Mouse (Mus musculus): Measurements from ENCODE around the gene Alg14.

Gene Alg14

DNA sequence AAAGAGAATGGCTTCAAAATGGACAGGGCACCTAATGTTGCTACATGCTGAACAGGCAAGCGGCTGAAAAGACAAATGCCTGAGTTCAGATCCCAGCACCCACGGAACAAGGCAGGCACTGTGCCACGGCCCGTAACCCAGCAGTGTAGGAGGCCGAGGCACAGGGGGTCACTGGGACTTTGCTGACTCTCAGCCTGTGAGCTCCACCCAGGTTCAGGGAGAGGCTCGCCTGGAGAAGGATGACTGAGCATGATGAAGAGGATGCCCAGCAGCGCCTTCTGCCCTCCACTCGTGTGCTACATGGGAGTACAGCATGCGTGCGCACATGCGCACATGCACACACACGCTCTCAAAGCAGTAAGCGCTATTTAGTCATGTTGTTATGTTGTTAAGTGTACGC, 11.9 kb upstream of the Alg14 start:
- DNase-seq: no peak

DNA sequence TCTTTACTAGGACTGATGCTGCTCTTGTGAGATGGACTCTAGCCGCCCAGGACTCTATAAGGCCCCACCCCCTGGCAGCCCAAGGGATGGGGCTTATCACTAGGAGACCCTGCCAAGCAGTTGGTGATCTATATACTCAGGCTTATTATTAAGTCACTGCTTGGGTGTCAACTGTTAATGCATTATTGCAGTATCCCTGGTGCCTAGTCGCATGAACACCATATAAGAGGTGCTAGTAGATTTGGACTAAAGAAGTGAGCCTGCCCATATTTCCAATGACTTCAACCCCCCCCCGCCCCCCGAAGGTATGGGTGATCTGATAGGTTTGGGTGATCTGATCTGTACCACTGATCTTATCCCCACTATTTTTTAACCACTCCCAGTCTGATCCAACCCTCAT, 8.6 kb upstream of the Alg14 start, which contains the start of gene Tmem56:
Tmem56 (minus strand) TSS at position 101 of the 400 bp plus-strand sequence.
- DNase-seq: no peak

DNA sequence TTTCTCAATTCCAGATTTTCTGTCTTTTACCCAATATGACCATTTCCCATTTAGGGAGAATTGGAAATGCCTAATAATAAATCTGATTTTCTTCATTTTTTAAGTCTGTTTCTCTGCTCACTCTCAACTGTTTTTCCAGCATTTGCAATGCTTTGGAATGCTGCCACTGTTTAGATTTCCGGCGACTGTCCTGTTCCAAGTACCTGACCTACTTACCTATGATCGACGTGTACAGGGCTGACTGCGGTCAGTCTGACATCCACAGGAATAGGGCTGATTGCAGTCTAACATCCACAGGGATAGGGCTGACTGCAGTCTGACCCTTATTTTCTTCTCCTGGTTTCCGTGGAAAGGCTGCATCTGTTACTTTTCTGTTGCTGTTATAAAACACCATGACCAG, 6.4 kb upstream of the Alg14 start:
- no peak for DNase-seq

DNA sequence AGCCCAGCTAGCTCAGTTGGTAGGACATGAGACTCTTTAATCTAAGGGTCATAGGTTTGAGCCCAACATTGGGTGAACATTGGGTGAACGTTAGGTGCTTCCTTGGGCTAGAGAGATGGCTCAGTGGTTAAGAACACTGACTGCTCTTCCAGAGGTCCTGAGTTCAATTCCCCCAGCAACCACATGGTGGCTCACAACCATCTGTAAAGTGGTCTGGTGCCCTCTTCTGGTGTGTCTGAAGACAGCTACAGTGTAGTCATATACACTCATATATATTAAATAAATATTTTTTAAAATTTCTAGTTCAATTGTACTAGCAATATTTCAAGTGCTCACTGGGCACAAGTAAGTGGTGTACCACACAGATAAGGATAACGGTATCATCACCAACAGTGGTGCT, 4.4 kb upstream of the Alg14 start:
- no peak for DNase-seq

DNA sequence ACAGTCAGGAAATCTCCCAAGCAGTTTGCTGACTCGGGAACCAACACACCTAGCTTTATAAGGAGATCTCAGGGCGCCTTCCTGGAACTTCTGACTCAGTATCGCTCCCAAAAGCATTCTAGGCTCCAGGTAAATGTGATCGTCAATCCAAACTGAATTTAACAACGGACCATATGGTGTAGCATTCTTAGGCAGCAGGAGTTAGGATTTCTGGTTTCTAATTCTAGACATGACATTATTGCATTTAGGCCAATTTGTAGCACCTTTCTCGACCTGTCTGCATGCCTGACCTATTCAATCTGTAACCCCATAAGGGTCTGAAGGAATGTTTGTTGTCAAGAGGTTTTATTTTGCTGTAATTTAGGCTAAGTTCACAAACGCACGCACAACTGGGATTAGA, 892 bp upstream of the Alg14 start:
- no peak for DNase-seq

DNA sequence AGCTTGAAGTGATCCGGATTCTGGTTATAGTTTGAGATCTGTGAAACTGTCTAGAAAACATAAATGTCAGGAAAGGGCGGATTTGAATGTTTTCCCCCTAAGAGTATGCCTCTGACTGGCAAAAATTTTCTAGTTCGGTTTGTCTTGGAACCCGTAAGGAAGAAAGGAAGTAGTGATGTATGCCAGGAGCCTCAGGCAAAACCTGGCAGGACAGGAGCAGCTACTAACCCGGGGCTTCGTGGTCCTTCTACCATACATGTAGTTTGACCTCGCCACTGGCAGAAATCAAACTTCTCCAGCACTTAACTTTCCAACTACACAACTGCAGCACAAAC, 381 bp upstream of the Alg14 start:
- DNase-seq: no peak

DNA sequence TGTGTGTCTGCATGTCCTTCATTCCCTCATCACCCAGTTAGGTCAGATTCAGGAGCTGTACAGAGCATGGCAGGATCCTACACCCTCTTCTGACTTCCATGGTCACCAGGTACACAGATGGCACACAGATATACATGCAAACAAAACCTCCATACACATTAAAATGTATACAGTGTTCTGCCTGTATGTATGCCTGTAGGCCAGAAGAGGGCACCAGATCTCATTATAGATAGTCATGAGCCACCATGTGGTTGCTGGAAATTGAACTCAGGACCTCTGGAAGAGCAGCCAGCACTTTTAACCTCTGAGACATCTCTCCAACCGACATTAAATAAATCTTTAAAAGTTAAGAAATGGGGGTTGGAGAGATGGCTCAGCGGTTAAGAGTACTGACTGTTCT, 2.6 kb downstream of the Alg14 start:
- no peak for DNase-seq

DNA sequence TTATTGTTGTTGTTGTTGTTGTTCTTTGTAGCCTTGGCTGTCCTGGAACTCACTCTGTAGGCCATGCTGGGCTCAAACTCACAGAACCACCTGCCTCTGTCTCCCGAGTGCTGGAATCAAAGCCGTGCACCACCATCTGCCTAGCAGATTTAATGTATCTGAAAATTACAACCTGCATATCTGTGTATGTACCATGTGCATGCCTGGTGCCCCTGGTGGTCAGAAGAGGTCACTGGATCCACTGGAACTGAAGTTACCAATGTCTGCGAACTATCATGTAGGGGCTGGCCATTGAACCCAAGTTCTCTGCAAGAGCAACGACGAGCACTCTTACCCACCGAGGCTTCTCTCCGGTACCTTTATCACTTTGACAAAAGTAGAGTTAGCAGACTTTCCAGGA, 15.1 kb downstream of the Alg14 start:
- peak in 1 of 2 experiments; percentile 30 for DNase-seq

DNA sequence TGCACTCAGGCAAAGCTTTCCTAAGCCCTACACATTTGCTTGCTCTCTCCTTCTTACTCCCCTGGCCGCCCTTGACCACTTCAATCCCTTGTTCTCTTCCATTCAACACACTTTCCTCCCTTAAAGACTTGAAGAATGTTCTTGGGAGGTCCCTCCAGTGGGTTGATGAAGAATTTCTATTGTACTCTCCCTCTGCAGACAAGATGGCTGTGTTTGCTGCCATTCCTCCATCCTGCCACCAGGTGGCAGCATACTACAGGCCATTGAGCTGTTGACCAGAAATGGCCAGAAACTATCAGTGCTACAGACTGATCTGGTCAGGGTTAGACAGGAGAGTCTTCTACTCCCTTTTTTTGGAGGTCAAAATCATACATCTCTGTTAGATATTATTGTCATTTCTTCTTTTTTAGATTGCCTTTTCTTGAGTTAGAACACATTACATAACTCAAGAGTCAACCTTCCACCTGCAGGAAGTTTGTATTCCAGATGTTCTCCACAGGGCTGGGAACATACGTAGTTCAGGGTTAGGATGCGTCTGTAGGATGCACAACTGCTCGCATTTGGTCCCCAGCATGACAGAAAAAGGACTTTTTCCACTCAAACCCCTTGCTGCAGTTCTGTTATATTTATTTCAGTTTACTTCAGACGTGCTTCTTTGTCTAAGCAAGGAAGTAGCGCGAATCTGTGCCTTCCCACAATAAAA, 16.1 kb downstream of the Alg14 start:
- DNase-seq: peak; percentile 76 to 83

DNA sequence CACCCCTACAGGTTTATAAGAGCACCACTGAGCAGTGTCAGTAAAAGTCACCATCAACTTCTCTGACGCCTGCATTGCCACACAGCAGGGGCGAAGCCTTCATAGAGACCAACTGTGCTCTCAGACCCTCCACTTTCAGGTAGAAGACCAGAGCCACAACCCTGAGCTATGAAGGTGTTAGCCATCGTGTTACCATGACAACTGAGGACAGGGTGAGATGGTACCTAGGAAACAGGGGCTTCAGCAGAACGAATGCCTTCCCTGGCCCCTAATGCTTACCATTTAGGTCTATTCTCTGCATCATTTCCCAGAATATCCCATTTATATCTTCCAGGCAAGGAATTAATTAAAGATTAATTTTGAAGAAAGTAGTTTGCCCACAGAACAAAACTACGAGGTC, 17.4 kb downstream of the Alg14 start:
- DNase-seq: no peak

DNA sequence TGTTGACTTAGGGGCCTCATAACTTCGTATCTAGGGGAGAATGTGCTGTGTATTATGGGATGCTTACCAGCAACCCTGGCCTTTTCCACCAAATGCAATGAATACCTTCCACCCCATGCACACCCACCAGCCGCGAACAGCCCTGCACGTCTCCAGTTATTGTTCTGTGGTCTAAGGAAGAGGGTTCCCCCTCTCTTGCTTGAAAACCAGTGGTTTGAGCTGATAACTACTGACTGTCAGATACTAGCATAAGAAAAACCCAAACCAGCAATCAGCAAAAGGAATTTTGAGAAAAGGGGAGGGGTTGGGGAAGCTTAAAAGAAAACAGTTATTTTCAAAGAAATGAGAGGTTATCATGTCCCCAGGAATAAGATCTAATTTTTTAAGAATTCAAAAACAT, 17.9 kb downstream of the Alg14 start:
- no peak for DNase-seq

DNA sequence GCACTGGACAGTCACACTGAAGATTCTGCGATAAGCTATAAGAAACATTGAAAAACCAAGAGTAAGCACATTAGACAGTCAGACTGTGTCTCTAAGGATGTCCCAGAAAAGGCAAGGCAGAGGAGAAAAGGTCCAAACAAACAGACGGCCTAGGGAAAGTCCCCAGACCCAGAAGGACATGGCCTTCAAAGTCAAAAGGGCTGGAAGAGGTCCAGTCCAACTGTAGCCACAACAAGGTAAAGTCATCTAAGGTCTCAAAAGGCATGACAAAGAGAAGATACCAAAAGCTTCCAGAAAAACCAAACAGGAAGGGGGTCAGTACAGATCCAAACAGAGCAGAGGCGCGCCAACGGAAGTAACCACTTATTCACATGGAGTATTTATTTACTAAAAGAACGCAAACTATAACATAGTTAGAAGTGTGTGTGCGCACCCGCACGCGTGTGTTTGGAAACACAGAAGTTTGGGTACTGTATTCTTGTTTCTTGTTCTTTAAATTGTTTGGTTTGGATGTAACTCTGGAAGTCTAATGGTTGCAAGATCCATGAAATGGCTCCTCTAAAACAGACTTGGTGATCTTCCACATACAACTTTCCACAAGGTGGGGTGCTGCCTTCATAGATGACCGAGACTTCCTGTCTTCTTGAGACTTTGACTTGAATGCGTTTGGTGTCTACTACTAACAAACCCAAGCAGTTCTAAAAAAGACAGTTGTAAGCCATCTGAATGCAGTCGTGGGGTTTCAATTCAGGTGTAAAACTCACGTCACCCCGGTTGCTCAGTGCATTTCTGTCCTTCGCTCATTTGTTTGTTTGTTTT, 18.5 kb downstream of the Alg14 start:
- DNase-seq: peak; percentile 30 to 50

DNA sequence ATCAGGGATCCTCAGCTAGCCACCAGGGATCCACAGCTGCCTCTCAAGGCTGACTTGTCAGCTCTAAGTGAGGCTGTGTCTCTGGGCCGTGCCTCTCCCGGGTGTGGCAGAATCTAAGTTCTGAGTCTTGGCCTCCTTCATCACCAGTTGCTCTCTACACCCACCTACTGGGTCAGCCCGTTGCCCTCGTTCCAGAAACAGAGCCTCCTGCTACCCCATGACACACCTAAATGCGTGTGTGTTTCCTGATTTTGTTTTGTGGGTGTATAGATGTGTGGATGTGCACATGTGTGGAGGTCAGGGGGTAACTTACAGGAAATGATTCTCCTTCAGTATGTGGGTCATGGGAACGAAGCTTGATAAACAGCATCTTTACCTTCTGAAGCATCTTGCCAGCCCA, 20.9 kb downstream of the Alg14 start:
- no peak for DNase-seq

DNA sequence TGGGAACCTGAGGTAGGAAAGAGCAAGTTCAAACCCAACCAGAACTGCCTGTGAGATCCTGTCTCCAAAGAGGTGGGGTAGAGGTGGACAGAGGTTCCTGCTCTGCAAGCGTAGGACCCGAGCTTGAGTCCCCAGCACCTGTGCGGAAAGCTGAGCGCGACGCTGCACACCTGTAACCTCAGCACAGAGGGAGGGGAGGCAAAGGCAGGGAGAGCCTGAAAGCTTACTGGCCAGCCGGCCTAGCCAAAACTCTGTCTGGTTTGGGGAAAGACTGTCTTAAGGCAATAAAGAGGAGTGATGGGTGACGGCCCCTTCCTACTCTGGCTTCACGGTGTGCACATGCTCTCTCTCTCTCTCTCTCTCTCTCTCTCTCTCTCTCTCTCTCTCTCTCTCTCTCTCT, 21.4 kb downstream of the Alg14 start:
- no peak for DNase-seq

DNA sequence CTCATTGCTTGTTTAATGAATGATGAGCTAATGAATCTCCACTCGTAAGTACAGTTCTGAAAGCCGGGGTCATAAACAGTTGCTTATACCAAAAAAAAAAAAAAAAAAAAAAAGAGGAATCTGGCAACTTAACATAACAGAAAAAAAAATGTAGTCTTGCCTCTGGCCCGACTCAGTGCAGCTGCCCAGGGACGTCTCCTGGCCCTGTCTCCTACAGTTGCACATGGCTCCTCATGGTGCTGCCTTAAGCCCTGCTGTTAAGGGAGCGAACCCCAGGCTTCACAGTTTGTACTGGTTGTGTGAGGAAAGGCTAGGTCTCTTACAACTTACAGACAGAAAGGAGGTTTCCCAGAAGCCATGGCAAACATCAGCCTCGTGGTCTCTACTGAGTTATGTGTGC, 22.6 kb downstream of the Alg14 start:
- DNase-seq: no peak

DNA sequence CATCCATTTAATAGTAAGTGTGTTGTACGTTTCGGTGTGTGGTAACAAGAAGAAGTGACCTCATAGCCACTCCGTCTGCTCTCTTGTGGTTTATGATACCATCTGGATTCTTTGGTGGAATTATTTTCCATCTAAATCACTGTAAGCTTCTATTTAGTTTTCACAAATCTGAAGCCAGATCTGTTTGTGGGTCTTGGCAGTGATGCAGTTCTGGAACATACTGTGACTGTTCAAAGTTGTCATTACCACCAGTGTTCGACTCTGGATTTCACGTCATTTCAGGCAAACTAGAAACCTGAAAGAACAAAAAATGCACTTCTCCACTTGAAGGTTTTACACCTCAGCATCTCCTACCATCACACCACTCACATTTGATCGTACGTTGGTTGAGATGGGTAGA, 23.9 kb downstream of the Alg14 start:
- DNase-seq: no peak

DNA sequence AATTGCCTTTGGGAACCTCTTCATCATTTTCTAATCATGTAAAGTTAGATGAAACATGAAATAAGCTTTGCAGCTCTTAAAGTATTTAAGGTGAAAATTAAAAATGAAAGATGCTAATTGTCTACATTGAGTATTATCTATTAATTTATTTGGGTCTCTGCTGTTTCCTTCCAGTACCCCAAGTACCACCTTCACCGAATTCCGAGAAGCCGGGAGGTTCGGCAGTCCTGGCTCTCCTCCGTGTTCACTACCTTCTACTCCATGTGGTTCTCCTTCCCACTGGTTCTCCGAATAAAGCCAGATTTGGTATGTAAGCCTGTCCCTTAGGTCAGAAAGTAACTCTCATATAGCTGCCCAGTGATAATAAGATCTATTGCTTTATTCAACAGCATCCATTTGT, 28.3 kb downstream of the Alg14 start:
- DNase-seq: no peak

DNA sequence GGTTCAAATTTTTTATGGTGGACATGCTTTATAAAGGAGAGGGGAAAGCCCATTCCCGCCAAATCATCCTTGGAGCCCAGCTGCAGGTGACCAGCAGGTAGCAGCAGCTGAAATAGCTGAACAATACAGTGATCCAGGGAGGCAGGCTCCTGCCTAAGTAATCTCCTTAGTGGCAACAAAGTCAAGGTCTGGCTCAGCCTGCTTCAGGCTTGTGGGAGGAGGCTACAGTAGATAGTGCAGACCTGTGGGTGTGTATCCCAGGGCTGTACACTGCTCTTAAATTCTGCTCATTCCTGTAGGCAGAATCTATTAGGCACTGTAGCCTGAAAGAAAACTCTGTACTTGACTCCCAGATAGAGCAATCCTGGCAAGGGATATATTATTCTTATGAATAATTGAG, 29.3 kb downstream of the Alg14 start:
- DNase-seq: no peak

DNA sequence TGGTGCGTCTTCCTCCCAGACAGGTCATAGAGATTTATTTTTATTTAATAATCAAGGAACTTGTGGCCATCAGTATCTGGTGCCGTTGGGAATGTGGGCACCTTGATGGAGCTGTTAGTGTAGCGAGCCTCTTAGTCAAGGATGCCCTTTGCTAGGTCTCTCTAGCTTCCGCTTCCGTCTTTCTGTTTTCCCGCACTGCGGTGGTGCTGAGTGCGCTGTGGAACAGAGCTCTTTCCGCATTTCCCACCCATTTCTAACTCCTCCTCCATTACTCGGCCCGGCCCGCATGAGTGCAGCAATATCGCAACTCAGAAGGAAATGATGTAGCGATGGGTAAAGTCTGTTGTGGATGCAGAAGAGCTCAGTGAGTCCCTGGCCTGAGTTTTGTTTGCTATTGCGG, 31.8 kb downstream of the Alg14 start:
- DNase-seq: no peak

DNA sequence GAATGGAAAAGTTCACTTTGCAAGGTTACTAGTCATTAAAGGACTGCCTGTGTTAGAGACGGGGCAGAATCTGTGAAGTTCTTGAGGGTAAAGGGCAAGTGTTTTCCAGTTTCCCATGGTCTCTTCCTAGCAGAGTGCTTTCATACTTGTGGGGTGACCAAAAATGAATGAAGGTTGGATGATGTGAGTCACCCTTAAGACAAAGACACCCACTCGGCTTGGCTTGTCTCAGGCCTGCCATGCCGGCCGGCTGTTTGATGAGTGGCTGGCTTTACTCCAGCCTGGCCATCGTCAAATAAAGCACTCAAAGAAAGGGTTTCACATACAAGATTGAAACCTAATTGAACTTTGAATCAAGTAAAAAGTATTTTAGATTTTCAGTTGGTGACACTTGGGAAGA, 35.8 kb downstream of the Alg14 start:
- DNase-seq: no peak

DNA sequence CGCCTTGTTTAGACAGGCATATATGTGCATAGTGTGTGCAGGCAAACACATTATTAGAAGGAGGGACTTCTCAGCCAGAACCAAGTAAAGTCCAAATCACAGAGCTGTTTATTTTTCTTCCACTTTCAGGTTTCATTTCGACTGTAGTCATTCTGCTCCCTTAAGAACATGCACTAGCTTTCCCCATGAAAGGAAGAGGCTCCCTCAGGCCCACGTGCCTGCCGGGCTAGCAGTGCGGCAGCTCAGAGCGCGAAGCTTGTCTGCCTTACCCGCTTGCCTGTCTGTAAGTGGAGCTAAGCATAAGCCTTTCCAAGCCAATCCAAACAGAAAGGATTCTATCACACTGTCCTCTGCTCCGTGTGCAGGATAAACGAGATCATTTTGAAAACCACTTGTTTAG, 38.1 kb downstream of the Alg14 start:
- DNase-seq: no peak

DNA sequence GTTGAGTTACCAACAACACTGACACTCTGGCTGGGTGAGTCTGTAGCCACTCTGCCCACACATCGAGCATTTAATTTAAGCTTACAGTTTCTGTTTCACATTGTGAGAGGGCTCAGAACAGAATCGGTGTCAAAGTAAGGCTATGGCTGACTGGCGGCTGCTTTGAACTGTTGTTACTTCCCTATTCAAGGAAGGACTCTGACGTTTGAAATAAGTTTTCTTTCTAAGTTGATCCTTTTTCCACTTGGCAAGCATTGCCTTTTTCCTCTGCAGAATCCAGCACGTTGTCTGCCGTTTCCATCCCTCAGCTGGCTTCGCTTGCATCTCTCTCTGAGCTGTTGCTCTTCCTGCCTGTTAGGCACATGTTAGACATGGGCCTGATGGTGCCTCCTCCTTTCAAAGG, 38.7 kb downstream of the Alg14 start:
- DNase-seq: no peak

DNA sequence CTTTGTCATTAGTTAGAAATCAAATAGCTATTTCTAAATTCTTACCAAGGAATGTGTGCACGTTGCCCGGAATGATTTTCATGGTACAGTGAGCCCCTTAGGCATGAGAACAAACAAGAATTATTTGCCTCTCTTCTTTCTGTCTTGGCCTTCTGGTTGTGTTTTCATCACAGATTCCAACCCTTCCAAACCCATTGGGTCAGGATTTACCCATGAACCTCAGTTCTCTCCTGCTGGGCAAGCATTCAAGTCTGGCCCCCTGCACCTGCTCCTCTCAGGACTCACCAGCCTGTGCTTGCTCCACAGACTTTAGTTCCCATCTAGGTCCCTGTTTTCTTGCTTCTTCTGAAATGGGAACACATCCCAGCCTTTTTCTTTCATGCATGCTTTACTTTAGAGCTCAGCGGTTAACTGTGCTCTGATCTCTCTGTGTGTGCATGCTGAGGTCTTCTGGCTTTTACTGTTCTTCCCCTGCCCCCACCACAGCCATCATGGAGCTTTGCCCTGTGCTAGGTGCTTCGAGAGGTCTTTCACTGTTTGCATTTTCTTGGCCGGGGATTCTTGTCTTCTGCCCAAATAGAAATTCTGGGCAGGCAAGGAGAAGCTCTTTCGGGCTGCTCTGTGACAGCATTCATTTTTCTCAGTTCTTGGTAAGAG, 44.8 kb downstream of the Alg14 start:
- no peak for DNase-seq

DNA sequence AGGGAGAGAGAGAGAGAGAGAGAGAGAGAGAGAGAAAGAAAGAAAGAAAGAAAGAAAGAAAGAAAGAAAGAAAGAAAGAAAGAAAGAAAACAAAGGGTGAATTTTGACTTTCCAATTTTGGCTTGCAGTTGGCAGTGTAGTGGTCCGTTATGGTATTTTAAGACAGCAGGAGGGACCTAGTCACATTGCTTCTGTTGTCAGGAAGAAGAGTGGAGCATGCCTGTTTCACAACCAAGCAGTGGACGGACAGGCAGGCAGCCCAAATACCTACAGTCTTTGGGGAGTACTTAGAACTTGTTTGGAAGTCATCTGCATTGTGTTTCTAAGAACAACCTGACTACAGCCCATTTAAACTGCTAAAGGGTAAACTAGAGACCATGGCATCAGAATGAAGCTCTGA, 47.1 kb downstream of the Alg14 start:
- no peak for DNase-seq
